Mouse (Mus musculus) cerebellum, adult 18-20 months (tissue): ENCODE results near the gene Glrx5.

Experiments used
- DNase-seq, 2 experiments: peaks; one replicate each; pipeline ENCODE4 v3.0.0; 2021

Gene Glrx5

DNA sequence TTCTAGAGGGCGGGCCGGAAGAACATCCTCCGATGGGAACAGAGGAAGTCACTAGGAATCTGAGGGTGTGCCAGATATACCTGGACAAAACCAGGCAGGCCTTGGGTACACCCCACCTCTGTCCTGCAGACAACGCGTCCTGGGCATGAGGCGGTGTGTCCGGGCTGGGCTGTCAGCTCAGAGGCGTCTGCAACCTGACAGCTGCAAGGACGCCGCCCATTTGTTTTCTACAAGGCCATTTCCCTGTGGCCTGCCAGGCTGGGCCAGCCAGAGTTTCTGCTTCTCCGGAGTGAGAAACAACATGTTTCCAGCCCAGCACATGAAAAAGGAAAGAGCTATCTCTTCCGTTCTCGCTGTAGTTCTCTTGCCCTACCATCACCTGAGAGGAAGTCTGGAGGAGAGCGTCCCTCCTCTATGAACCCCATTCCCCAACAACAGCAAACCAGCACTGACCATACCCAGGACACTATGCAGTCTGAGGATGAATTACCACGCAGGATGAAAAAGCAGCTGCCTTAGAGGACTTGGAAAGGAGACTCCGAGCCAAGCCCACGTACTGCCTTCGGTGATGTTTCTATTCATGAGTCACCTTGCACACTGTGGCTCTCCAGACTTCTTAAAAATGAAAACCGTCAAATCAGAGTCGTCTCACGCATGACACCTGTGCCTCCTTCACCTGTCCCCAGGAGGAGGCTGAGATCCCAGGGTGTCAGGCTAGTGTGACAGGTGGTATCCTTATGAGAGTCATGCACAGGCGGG, 27.4 kb upstream of the Glrx5 start:
- DNase-seq: no peak

DNA sequence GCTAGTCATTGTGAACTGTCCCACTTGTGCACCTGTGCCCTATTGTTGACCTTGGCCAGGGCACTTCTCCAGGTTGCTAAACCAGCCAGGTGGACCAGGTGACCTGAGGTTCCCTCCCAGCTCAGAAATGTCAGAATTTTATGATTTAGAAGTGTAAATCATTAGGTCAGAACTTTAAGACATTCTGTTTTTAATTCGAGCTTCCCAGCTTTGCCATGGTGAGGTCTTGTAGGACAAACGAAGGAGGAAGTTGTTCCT, 26.8 kb upstream of the Glrx5 start:
- no peak for DNase-seq

DNA sequence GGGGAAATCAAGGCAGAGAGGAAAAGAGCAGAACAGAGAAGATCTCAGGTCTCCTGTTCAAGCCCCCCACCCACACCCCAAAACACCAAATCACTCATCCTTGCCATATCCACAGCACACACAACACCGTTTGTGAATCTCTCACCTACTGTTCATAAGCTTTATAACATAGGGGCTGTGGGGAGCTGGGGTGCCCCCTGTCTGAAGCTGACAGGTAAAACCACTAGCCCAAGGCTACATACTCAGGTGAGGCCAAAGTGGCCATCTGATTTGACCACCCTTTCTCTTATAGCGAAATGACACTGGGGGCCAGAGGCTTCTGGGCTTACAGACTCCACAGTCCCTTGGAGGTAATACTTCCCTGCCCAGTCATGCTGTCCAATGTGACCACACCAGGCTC, 24.3 kb upstream of the Glrx5 start:
- DNase-seq: no peak

DNA sequence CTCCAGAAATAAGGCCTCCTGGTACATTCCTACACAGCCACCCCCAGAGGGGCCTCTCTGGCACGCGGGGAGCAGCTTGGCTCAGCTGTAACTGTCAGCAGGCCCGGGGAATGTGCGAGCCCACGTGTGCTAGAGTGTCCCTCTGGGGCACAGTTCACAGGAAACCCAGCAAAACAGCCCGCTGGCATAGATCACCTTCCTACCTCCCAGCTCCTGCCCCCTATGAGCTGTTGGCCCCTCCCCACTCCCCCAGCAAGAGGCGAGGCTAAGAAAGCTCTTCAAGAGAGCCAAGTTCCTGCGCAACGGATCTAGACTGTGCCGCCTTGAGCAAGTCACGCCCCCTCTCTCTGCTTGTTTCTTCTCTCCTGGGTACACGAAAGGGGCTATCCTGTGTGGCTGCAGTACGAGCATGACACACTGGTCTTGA, 23.7 kb upstream of the Glrx5 start:
- DNase-seq: no peak

DNA sequence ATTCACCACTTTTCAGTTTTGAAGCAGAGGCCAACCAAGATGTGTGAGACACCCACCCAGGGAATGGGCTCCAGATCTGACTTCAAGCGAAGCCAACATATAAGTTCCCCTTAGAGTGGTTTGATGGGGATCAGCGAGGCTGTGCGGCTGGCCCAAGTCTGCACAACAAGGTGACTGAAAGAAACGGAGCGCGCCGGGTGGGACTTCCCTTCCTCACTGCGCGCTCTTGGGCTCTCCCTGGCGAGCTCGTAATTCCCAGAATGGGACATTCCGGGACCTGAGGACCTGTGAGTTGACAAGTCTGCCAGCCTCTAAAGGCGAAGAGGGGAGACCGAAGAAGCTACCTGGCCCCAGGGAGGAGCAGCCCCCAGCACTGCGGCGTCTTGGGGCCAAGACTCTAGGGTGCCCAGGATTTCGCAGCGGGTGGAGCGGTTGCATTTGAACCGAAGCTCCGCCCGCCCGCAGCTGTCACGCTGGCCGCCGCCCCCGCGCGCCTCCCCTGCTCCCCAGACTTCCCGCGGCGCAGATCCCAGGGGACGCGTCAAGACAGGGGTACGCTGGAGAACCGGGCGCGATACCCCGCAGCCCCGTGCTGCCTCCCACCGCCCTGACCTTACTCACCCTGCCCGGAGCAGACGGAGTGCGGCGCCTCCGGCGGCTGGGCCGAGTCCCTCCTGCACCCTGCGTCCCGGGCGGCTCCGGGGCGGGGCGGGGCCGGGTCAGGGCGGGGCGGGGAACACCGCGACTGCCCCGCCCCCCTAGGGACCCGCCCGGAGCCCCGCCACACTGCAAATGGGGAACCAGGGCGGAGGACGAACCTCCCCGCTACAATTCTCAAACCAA, 22.9 kb upstream of the Glrx5 start, which contains the start of gene Syne3:
Gene Syne3 (minus strand): TSS at position 440 of the 843 bp plus-strand sequence.
- DNase-seq: no peak

DNA sequence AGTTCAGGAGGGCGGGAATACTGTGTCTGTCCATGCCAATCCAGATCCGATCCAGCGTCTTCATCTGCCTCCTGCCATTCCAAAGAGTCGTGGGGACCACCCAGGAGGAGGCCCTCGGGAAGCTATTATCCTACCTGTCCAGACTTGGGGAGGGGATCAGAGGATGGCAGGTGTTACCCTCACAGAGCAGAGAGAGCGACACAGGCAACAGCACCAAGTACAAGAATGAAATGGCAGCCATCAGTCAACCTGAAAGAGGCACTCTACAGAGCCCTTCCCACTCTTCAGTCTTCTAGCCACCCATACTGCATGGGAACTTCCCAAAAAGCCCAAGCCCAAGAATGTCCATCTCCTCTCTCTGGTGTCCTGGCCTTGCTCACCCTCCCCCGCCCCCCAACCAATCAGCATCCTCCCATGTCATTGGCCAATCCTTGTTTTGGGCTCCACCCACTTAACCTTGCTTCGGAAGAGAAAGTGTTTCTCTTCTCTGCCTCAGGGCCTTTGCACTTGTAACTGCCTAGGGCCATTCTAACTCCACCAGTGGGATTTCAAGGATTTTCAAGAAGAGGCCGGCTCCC, 22.2 kb upstream of the Glrx5 start:
- no peak for DNase-seq

DNA sequence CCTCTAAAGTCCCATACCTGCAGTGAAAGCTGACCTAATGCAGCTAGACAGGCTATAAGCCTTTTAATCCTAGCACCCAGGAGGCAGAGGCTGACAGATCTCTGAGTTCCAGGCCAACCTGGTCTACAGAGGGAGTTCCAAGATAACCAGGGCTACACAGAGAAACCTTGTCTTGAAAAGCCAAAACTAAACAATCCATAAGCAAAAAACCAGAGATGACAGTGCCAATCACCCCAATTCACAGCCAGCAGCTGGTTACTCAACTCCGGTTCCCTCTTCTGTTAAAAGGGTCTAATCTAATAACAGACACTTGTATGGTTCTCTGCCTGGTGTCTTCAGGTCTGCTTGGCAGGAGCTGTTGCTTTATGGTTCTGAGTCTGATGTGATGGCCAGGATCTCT, 20.9 kb upstream of the Glrx5 start:
- no peak for DNase-seq

DNA sequence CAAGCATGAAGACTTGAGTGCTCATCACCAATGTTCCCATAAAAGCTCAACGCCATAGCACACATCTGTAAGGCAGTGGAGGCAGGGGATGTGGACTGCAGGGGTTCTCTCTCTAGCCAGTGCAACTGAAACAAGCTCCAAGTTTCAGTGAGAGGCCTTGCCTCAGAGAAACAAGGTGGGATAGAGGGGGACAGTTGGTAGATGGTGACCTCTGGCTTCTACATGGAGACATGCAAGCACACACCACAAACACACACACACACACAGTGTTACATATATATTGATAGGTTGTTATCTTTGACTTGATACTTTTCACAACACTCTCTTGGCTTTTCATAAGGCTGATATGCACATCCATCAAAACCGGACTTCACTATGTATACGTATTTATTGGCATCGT, 20.2 kb upstream of the Glrx5 start:
- DNase-seq: no peak

DNA sequence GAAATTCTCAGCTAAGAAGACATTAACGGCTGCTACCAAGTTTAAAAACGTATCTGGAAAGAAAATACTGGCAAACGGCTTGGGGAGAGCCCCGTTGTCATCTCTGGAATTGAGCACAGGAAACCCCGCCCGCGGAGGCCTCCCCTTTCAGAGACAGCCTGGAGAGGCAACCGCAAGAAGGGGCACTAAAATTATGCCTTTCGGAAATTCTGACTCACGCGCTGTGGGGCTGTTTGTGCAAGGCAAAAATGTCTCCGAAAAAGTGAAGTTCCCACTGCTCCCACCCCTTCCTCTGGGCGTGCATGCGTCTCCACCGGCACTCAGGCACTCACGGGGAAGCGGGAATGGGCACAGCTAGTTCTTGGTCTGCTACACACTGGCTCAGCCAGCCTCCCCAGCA, 19.4 kb upstream of the Glrx5 start:
- no peak for DNase-seq

DNA sequence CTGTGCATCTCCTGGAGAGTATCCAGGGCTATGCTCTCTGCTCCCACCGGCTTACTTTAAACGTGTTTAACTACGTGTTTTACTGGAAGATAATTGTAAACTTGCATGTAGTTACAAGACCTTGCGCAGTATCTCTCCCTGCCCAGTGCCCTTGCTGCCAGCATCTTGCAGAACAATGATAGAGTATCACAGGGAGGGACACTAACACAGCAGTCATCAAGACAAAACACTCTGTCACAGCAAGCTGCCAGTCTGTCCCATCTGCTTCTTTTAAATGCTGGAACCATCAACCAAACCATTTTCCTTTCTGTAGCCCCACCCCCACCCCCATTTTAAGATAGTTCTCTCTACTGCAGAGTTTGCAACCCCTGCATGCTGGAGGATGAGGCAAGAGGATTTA, 16.3 kb upstream of the Glrx5 start:
- no peak for DNase-seq

DNA sequence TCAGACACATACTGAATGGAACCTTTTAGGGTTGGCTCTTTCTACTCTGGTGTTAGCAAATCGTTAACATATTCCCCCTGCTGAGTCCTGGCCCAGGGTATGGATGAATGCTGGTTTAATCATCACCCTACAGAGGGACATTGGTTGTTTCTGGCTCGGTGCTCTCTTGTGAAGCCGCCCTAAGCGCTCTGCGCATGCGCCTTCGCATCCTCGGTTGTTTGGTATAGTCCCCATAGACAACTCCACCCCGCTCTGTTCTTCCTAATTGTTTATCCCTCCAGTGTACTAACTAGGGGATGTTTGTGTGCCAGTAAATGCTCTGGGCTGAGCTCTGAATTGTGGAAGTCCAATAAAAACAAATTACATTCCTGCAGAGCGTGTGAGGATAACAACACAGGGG, 15.8 kb upstream of the Glrx5 start:
- no peak for DNase-seq

DNA sequence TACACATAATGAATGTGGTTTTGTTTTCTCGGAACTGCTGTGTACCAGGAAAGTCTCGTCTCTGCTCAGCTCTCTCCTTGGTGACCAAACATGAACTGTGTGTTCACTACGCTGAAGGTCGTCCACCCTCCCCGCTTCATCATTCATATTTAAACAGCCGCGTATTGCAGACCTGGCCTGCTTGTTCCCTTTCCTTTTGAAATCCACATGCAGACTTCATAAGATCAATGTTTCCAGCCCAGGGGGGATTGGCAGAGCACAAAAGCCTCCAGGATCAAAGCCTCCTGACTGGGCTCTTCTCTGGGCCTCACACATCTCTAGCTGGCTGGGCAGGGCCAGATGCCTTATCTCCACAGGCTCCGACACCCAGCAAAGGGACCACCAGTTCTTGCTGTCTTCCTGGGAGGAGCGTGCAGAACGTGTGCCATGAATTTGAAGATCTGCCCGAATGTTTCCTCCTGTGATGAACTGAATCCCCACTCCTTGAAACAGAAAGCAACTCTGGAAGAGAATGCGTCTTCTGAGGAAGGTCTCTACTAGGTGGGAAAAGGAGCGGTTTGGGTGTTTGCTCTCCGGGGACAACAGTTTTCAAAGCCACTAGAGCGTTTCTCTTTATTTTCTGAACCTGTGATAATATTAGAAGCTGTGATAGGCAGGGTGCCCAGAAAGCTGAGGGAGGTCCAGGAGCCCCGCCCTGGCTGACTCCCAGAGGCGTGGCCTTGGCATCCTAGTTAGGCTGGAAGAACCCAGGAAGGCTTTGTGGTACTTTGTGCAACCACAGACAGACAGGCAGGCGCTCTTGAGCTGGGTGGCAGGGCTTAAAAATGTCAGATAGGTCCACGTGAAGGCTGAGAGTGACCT, 12.9 kb upstream of the Glrx5 start:
- DNase-seq: no peak

DNA sequence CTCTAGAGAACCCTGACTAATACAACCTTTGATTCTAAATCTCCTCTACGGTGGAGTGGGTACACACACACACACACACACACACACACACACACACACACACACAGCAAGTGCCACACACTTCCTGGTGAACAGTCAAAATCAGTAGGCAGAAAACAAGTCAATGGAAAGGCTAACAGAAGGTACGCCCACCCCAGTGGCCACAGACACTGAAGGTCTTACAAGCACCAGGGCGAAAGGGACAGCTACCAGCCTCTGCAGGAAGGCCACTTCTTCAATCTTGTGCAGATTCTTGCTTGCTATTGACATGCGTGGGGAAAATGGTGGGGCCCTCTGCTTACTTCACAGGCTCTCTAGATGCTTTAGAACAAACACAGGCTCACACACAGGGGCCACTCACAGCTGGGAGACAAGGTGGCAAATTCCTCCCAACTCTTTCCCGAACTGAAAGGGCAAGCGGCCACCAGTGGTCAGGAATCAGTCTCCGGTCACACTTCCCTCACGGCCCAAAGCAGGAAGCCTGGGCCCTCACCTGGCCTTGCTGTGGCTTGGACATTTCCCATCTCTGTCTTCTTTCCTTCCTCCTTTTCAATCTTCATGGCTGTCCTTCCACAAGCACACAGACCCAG, 10.9 kb upstream of the Glrx5 start:
- DNase-seq: no peak

DNA sequence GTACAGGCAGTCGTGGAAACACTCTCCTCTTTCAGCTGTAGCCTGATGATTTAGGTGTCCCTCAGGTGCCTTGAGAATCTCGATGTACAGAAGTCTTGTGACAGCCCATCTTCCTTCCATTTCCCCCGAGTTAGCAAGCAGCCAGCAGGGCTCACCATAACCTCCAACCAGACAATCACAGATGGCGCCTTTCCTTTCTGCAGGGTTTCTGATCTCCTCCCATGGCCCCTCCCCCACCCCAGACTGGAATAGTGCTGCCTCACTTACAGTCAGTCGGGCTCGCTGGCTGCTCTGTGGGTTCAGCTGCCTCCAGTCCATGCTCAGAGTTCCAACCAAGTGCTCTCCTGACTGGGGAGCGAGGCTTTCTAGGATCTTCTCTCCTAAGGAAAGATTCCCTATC, 10.3 kb upstream of the Glrx5 start:
- no peak for DNase-seq

DNA sequence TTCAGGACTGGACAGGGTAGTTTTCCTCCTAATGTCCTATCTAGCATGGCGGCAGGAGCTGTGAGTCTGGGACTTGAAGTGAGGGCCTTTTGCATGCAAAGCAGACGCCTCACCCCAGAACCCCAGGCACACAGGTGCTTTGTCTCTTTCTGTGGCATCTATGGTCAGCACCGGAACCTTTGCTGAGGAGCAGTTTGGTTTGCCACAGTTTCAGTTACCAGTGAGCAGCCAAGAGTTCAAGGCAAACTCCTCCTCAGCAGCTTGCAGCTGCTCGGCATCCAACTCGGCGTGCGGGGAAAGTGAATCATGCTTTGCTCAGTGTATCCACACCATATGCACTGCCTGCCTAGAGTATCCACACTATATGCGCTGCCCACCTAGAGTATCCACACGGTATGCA, 9.7 kb upstream of the Glrx5 start:
- no peak for DNase-seq

DNA sequence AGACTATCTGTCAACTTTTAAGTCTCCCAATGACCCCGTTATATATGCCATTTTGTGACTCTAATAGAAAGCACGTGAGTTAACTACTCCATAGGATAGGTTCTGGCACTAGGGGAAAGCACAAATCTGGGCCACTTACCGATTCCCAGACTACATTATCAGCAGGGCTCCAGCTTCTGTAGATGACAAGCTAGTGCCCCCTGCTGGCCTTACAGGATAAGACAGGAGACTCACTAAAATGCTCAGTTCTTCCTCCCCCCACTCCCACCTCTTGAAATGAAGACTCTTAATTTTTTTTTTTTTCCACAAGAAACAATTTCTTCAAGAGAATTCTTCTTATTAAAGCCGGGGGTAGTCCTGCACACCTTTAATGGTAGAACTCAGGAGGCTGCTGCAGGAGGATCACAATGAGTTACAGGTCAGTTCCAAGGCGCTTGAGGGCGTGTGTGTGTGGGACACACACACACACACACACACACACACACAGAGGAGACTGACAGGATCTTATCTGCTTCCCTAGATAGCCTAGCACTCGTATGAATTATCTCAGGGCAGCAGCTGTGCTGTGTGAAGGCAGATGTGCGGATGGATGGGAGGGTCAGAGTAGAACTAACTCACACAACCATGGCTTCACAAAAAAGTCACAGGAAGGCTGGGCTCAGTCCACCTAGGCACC, 7.1 kb upstream of the Glrx5 start:
- peak; percentile 65 to 74 for DNase-seq

DNA sequence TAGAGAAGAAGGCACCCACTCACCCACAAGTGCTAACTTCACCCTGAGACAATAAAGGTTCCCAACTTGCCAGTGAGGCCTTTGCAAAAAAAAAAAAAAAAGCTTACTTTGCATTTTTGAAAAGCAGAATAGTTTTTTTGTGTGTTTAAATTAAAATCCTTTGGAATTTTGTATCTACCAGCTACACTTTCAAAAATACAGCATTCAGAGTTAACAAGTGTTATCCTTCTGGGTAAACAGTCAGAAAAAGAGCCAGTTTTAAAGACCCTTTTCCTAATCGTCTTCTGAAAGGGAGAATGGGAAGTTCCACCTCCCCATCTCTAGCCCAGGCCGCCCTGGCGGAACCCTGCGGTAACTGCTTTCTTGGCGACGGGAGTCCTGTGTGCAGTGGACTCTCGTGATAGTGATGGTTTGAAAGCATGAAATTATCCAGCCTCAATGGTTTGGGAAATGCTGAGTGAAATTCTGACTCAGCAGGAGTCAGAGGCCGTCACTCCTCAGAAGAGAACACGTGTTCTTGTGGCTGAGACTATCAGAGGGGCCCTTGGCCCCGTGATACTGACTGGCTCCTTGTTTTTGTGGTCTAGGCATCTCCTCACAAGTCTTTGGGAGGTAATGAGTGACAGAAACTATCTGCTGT, 6.4 kb upstream of the Glrx5 start:
- no peak for DNase-seq

DNA sequence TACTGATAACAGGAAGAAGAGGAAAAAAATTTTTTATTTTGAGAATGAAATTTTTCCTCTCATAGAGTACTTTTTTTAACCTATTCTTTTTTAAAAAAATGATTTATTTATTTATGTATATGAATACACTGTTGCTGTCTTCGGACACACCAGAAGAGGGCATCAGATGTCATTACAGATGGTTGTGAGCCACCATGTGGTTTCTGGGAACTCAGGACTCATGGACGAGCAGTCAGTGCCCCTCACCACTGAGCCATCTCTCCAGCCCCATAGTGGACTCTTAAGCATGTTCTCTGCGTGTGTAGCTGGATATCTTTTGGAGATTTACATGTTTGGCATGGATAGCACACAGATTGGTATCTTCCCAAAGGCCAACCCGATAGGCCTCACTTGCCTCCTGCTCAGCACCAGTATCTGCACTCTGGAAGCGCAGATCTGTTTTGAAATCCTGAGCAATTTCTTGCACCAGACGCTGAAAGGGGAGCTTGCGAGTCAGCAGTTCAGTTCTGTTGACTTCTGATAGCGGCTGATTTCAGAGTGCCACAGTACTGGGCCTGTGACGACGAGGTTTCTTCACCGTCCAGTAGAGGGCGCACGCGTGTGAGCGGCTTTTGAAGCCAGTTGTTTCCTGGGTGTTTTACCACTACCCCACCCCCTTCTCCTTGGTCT, 5.0 kb upstream of the Glrx5 start:
- DNase-seq: peak; percentile 32 to 49

DNA sequence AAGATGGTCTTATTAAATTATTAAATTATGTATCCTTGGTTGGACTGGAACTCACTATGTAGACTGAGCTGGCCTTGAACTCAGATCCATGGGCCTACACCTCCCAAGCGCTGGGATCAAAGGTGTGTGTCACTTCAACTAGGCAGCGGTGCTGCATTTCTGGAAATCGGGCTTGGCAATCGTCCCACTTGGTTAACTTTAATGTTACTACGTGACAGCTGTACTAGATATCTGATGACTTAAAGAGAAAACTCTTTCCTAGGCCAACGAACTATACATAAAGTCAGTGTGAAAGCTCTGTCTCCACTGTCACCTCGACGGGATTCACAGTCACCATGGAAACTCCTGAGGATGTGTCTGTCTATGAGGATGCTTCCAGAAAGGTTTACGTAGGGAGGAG, 2.6 kb upstream of the Glrx5 start:
- DNase-seq: no peak

DNA sequence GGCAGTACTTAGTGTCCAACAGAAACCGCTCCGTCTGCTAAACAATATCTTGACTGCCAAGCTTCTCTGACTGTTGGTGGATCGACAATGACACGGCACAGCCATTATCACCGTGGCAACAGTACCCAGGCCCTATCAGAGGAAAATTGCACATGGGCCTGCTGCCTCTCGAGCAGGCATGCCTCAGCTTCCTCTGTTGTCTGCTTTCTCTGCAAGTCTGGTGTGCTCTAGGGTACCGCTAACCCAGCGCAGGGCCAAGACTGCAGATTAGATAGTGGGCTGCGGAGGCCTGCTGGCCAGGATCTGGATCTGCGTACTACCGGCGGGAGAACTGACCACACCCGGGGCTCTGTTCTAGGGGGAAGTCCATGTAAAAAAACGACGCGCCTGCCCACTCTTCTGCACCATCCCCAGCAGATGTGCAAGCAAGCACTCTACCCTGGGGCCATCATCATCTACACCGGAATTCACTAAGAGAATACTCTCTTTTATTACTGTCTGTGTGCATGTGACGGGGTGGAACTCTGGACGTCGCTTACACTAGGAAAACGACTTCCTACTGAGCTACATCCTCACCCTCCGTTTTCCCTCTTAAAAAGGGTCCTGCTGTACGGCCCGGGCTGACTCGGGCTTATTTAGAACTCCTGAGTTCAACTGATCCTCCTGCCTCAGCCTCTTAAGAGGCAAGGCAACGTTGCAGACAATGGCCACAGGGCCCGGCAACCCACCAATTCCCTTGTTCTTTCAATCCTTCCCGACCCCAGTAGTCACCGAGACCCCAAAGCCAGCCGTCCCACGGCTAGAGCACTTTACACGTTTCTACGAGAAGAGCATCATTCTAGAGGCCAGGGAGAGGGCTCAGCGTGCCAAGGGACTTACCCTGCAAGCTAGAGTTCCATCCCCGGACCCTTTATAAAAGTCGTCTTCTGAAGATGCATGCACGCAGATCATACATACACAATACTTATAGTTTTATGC, 1.1 kb upstream of the Glrx5 start:
- peak; percentile 18 to 38 for DNase-seq
